Mouse (Mus musculus) thymus, adult 2 months (tissue): ENCODE data around the gene Olfr128.

Experiments used
- CTCF ChIP-seq: fragments of 200-500 bp; IDR thresholded peaks from 2 replicates; pipeline ENCODE4 v1.5.1; 2012; ENCODE audit warnings: mild to moderate bottlenecking, control low read depth, low read length, moderate library complexity, borderline replicate concordance; ENCODE audit not compliant: control insufficient read depth, poor library complexity, insufficient read depth; ENCODE audit errors: extremely low read depth
- POLR2A ChIP-seq: fragments of 200-500 bp; IDR thresholded peaks from 2 replicates; pipeline ENCODE4 v1.6.1; 2012; ENCODE audit warnings: mild to moderate bottlenecking, low read length, control low read depth, moderate library complexity; ENCODE audit not compliant: control insufficient read depth, poor library complexity, insufficient read depth; ENCODE audit errors: extremely low read depth

GRCm38 (mm10) chr17:37900137-37900536, 20.2 kb upstream of the Olfr128 start, which contains the start of gene Olfr127:
- no peak for TF ChIP-seq POLR2A
- TF ChIP-seq CTCF = no peak
